Mouse (Mus musculus) A20 (cell line): ENCODE data around the gene Rnase1.
"Not testable (repeated sequence)": the region's sequence is repeated elsewhere in the genome, so short reads cannot be mapped to it uniquely, and the experiment has no call there.

Experiments
- DNase-seq: peaks from one replicate; pipeline ENCODE4 v3.0.0-alpha.2; 2011; ENCODE audit warnings: low read depth, low spot score

Gene Rnase1

GRCm38 (mm10) chr14:51146685-51147084 is at the start of gene Rnase1:
Gene Rnase1, minus strand, starts transcription at chr14:51146785.
- DNase-seq: no peak

- DNase-seq: no peak
Observed at GRCm38 (mm10) chr14:51195681-51196080, 49.1 kb upstream of the Rnase1 start.

- not testable (repeated sequence) for DNase-seq
Observed at GRCm38 (mm10) chr14:51181051-51181450, 34.5 kb upstream of the Rnase1 start.

- no peak for DNase-seq
Observed at GRCm38 (mm10) chr14:51173843-51174242, 27.3 kb upstream of the Rnase1 start.

GRCm38 (mm10) chr14:51172947-51173346 is 26.4 kb upstream of the Rnase1 start:
- not testable (repeated sequence) for DNase-seq

- peak; percentile 45 for DNase-seq
Observed at GRCm38 (mm10) chr14:51172095-51172865, 25.7 kb upstream of the Rnase1 start.

- no peak for DNase-seq
Observed at GRCm38 (mm10) chr14:51166068-51166467, 19.5 kb upstream of the Rnase1 start.

- no peak for DNase-seq
Observed at GRCm38 (mm10) chr14:51165435-51165834, 18.9 kb upstream of the Rnase1 start.

GRCm38 (mm10) chr14:51163323-51163722 is 16.7 kb upstream of the Rnase1 start:
- peak; percentile 59 for DNase-seq

- not testable (repeated sequence) for DNase-seq
Observed at GRCm38 (mm10) chr14:51161976-51162375, 15.4 kb upstream of the Rnase1 start, which contains the start of gene Rnase2b. Gene Rnase2b, plus strand, starts transcription at chr14:51162260.

GRCm38 (mm10) chr14:51157072-51157471 is 10.5 kb upstream of the Rnase1 start:
- DNase-seq: no peak

- no peak for DNase-seq
Observed at GRCm38 (mm10) chr14:51156736-51157068, 10.1 kb upstream of the Rnase1 start.

- DNase-seq: no peak
Observed at GRCm38 (mm10) chr14:51156056-51156735, 9.6 kb upstream of the Rnase1 start.

- no peak for DNase-seq
Observed at GRCm38 (mm10) chr14:51152249-51152870, 5.8 kb upstream of the Rnase1 start.

GRCm38 (mm10) chr14:51150206-51150831 is 3.7 kb upstream of the Rnase1 start:
- DNase-seq: no peak

GRCm38 (mm10) chr14:51149164-51149563 is 2.6 kb upstream of the Rnase1 start:
- DNase-seq: no peak

- DNase-seq: no peak
Observed at GRCm38 (mm10) chr14:51148006-51148405, 1.4 kb upstream of the Rnase1 start.

- no peak for DNase-seq
Observed at GRCm38 (mm10) chr14:51145521-51145920, 1.1 kb downstream of the Rnase1 start.

GRCm38 (mm10) chr14:51144451-51144850 is 2.1 kb downstream of the Rnase1 start:
- DNase-seq: no peak

GRCm38 (mm10) chr14:51143937-51144336 is 2.6 kb downstream of the Rnase1 start:
- no peak for DNase-seq

- DNase-seq: no peak
Observed at GRCm38 (mm10) chr14:51143287-51143686, 3.3 kb downstream of the Rnase1 start.

GRCm38 (mm10) chr14:51142568-51142967 is 4.0 kb downstream of the Rnase1 start:
- no peak for DNase-seq
